Mouse (Mus musculus): ENCODE data around the gene Sox15. TPM values are rescaled to one million over a fixed set of nuclear protein-coding genes. Genes with fewer than 3 reads are reported as not detected.

The Sox15 gene
- polyA plus RNA-seq, 1 experiment from 2014 or later = not detected

DNA sequence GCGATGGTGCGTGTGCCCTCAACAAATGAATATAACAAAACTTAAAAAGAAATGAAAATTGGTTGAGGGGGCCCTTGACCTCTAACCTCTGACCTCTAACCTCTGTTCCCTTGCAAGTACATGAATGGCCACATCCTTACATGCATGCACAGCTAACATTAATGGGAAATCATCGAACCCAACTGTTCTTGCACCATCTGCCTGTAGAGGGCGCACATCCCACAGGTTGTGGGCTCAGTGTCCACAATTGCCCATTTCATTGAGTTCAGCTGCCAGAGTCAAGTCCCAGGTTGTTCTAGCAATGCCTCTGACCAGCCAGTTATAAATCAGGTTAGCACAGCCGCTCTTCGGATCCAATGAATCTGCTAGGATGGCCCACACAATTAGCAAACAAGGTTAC lies 26.8 kb upstream of the Sox15 start:
- no peak overlapping the region for H3K4me2 ChIP-seq (ENCODE audit: low read length)
- 37% methylated on average over 6 of the region's 6 CpGs for WGBS
- no peak overlapping the region for H3K9ac ChIP-seq (replicated peaks; ENCODE audit: low read length)
- no peaks in the 10 kb centered on the region for H3K27me3 ChIP-seq (ENCODE audit: control insufficient read depth, insufficient read depth, low read length)
- no peaks in the 10 kb centered on the region for H3K9me3 ChIP-seq (ENCODE audit: control insufficient read depth, low read length)
- ATAC-seq (ENCODE audit: low FRiP score, low TSS enrichment) (no peak), DNase-seq (peak; percentile 90)
- peaks cover 3% of the 10 kb centered on the region; the same call in 1 of the 2 replicates for H3K4me1 ChIP-seq (ENCODE audit: control insufficient read depth, insufficient read depth, low read length)
- no peak overlapping the region for H3K27ac ChIP-seq (replicated peaks; ENCODE audit: low read depth, low read length)
- no peak overlapping the region for H3K4me3 ChIP-seq (replicated peaks; ENCODE audit: low read depth, low read length)
- H3K36me3 ChIP-seq (ENCODE audit: control insufficient read depth, insufficient read depth, low read length) = no peaks in the 10 kb centered on the region

DNA sequence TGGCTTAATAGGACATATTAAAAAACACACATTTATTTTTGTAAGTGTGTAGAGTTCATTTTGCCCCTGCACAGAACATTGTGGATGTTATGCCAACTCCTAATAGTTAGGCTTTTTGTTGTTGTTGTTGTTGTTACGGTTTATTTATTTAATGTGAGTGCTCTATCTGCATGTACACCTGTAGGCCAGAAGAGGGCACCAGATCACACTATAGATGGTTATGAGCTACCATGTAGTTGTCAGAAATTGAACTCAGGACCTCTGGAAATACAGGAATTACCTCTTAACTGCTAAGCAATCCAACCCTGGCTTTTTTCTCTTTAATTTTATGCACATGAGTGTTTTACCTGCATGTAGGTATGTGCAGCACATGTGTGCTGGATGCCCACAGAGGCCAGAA lies 25.3 kb upstream of the Sox15 start:
- no peaks in the 10 kb centered on the region for H3K27me3 ChIP-seq (ENCODE audit: control insufficient read depth, insufficient read depth, low read length)
- no peaks in the 10 kb centered on the region for H3K9me3 ChIP-seq (ENCODE audit: control insufficient read depth, low read length)
- peaks cover 14% of the 10 kb centered on the region for H3K4me1 ChIP-seq (ENCODE audit: control insufficient read depth, insufficient read depth, low read length)
- ATAC-seq (ENCODE audit: low FRiP score, low TSS enrichment) (no peak), DNase-seq (peak; percentile 36)
- no peak overlapping the region for H3K4me3 ChIP-seq (replicated peaks; ENCODE audit: low read depth, low read length)
- no peak overlapping the region for H3K27ac ChIP-seq (replicated peaks; ENCODE audit: low read depth, low read length)
- H3K36me3 ChIP-seq (ENCODE audit: control insufficient read depth, insufficient read depth, low read length) = no peaks in the 10 kb centered on the region
- 71% methylated on average over 1 of the region's 1 CpGs for WGBS
- no peak overlapping the region for H3K4me2 ChIP-seq (ENCODE audit: low read length)
- no peak overlapping the region for H3K9ac ChIP-seq (replicated peaks; ENCODE audit: low read length)

- H3K4me1 ChIP-seq (ENCODE audit: control insufficient read depth, insufficient read depth, low read length) = peaks cover 23% of the 10 kb centered on the region
- H3K27ac ChIP-seq (replicated peaks; ENCODE audit: low read depth, low read length) = peak within 1 kb of the TSS; percentile 96
- peak within 1 kb of the TSS; percentile 99 for H3K4me3 ChIP-seq (replicated peaks; ENCODE audit: low read depth, low read length)
- peak; percentile 98 for ATAC-seq (ENCODE audit: low FRiP score, low TSS enrichment)
- peak within 1 kb of the TSS; percentile 94 for H3K9ac ChIP-seq (replicated peaks; ENCODE audit: low read length)
- WGBS = under 1% methylated on average over 51 of the region's 56 CpGs
- peak; percentile 100 for DNase-seq
- no peaks in the 10 kb centered on the region for H3K27me3 ChIP-seq (ENCODE audit: control insufficient read depth, insufficient read depth, low read length)
- H3K4me2 ChIP-seq (ENCODE audit: low read length) = peak within 1 kb of the TSS; percentile 57
- no peaks in the 10 kb centered on the region for H3K9me3 ChIP-seq (ENCODE audit: control insufficient read depth, low read length)
- peaks cover 3% of the 10 kb centered on the region; the same call in 1 of the 2 replicates for H3K36me3 ChIP-seq (ENCODE audit: control insufficient read depth, insufficient read depth, low read length)
These were observed 22.6 kb upstream of the Sox15 start, which contains the start of gene Fxr2 for GRCm38 (mm10) chr11:69632284-69633089. Gene Fxr2 (plus strand): TSS chr11:69632990.

DNA sequence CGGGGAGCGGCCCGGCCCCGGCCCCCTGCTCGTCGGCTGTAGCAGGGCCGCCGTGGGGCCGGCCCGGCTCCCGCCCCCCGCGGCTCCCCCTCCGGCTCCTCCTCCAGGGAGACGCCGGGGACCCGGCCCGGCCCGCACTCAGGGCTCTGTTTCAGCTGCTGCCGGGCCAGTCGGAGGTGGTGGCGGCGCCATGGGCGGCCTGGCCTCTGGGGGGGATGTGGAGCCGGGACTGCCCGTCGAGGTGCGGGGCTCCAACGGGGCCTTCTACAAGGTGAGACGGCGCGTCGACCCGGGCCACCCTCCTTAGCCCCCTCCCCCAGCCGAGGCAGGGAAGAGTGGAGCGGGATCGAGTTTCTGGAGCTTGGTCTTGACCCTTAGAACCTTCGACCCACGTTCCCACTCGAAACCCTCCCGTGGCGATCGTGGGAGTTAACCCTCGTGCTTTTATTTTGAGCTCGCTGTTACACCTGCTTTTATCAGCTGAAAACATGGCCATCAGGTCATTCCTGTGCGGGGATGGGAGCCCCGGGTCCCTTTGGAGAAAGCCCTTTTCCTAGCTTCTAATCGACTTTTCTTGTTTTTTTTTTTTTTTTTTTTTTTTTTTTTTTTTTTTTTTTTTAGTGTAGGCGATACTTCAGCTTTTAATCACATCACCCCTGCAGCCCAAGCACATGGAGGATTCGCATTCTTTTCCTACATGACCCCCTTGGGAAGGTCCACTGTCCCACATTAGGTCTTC lies 21.8 kb upstream of the Sox15 start:
- WGBS = under 1% methylated on average over 47 of the region's 50 CpGs
- DNase-seq = no peak
- ATAC-seq (ENCODE audit: low FRiP score, low TSS enrichment) = peak; percentile 66

DNA sequence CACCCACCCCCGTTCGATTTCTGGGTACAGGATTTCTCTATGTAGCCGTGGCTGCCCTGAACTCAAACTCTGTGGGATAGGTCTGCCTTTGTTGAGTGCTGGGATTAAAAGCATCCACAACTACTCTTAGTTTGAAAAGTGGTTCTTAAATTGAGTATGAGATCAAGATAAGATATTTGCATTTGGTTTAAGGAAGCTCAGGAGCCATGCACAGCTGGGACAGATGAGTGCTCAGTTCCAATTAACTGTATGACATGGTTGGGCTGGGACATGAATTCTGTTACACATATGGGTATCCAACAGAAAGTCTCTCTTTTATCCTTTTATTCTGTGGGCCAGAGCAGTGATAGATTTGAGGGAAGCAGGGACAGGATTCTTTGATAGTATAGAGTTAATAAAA lies 19.6 kb upstream of the Sox15 start:
- DNase-seq = no peak
- H3K27me3 ChIP-seq (ENCODE audit: control insufficient read depth, insufficient read depth, low read length) = no peaks in the 10 kb centered on the region
- H3K4me3 ChIP-seq (replicated peaks; ENCODE audit: low read depth, low read length) = no peak overlapping the region
- no peak overlapping the region for H3K27ac ChIP-seq (replicated peaks; ENCODE audit: low read depth, low read length)
- no peaks in the 10 kb centered on the region for H3K9me3 ChIP-seq (ENCODE audit: control insufficient read depth, low read length)
- 0 out of 2 replicates have a peak overlapping the region, but pooled peaks have one; percentile 16 for H3K9ac ChIP-seq (replicated peaks; ENCODE audit: low read length)
- H3K4me2 ChIP-seq (ENCODE audit: low read length) = peak overlapping the region; percentile 57
- H3K4me1 ChIP-seq (ENCODE audit: control insufficient read depth, insufficient read depth, low read length) = peaks cover 23% of the 10 kb centered on the region
- H3K36me3 ChIP-seq (ENCODE audit: control insufficient read depth, insufficient read depth, low read length) = peaks cover 25% of the 10 kb centered on the region
- WGBS = 88% methylated on average over 3 of the region's 3 CpGs
- no peak for ATAC-seq (ENCODE audit: low FRiP score, low TSS enrichment)

More for the DNA sequence above, 21.8 kb upstream of the Sox15 start:
- peak overlapping the region; percentile 99 for H3K4me3 ChIP-seq (replicated peaks; ENCODE audit: low read depth, low read length)
- no peaks in the 10 kb centered on the region for H3K9me3 ChIP-seq (ENCODE audit: control insufficient read depth, low read length)
- H3K4me1 ChIP-seq (ENCODE audit: control insufficient read depth, insufficient read depth, low read length) = peaks cover 23% of the 10 kb centered on the region
- peak overlapping the region; percentile 94 for H3K9ac ChIP-seq (replicated peaks; ENCODE audit: low read length)
- H3K27me3 ChIP-seq (ENCODE audit: control insufficient read depth, insufficient read depth, low read length) = no peaks in the 10 kb centered on the region
- H3K27ac ChIP-seq (replicated peaks; ENCODE audit: low read depth, low read length) = peak overlapping the region; percentile 96
- peak overlapping the region; percentile 57 for H3K4me2 ChIP-seq (ENCODE audit: low read length)
- H3K36me3 ChIP-seq (ENCODE audit: control insufficient read depth, insufficient read depth, low read length) = peaks cover 11% of the 10 kb centered on the region; the same call in 1 of the 2 replicates

- peaks cover 99% of the 10 kb centered on the region for H3K36me3 ChIP-seq (ENCODE audit: control insufficient read depth, insufficient read depth, low read length)
These were observed 9.3 kb upstream of the Sox15 start for GRCm38 (mm10) chr11:69645860-69646259.

GRCm38 (mm10) chr11:69653399-69653798 lies 1.7 kb upstream of the Sox15 start:
- H3K4me1 ChIP-seq (ENCODE audit: control insufficient read depth, insufficient read depth, low read length) = no peaks in the 10 kb centered on the region
- H3K9me3 ChIP-seq (ENCODE audit: control insufficient read depth, low read length) = no peaks in the 10 kb centered on the region
- H3K4me3 ChIP-seq (replicated peaks; ENCODE audit: low read depth, low read length) = no peak overlapping the region
- H3K27me3 ChIP-seq (ENCODE audit: control insufficient read depth, insufficient read depth, low read length) = no peaks in the 10 kb centered on the region
- H3K4me2 ChIP-seq (ENCODE audit: low read length) = no peak overlapping the region
- H3K9ac ChIP-seq (replicated peaks; ENCODE audit: low read length) = no peak overlapping the region
- H3K27ac ChIP-seq (replicated peaks; ENCODE audit: low read depth, low read length) = peak overlapping the region; percentile 32; the same call in 1 of the 2 replicates
- H3K36me3 ChIP-seq (ENCODE audit: control insufficient read depth, insufficient read depth, low read length) = peaks cover 84% of the 10 kb centered on the region
- 47% methylated on average over 5 of the region's 5 CpGs for WGBS
- ATAC-seq (ENCODE audit: low FRiP score, low TSS enrichment) (no peak), DNase-seq (peak; percentile 50)

More at GRCm38 (mm10) chr11:69645860-69646259, 9.3 kb upstream of the Sox15 start:
- Histone ChIP-seq H3K27me3 (ENCODE audit: control insufficient read depth, insufficient read depth, low read length) (no peaks in the 10 kb centered on the region), H3K9me3 (ENCODE audit: control insufficient read depth, low read length) (no peaks in the 10 kb centered on the region), H3K4me3 (replicated peaks; ENCODE audit: low read depth, low read length) (no peak overlapping the region), H3K9ac (replicated peaks; ENCODE audit: low read length) (no peak overlapping the region), H3K4me2 (ENCODE audit: low read length) (no peak overlapping the region), H3K27ac (replicated peaks; ENCODE audit: low read depth, low read length) (no peak overlapping the region), H3K4me1 (ENCODE audit: control insufficient read depth, insufficient read depth, low read length) (no peaks in the 10 kb centered on the region)
- WGBS = 96% methylated on average over 5 of the region's 5 CpGs
- no peak for DNase-seq
- no peak for ATAC-seq (ENCODE audit: low FRiP score, low TSS enrichment)

DNA sequence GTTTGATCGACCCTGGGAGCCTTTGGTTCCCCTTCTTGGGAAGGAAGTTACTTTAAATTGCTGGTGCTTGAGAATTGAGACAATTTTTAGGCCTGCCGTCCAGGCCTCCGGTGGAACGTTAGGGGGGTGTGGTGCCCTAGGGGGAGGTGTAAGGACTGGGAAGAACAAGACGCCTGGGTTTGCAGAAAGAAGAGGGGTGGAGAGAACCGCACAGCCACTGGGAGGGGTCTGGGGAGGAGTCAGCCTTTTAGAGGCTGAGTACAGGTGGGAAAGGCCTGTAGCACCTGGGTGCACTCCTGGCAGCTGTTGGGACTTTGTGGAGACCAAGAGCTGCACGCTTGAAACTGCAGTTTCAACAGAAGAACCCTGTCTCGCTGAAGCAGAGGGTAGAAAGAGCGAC lies 354 bp upstream of the Sox15 start:
- ATAC-seq (ENCODE audit: low FRiP score, low TSS enrichment) (no peak), DNase-seq (no peak)
- H3K4me3 ChIP-seq (replicated peaks; ENCODE audit: low read depth, low read length) = no peak overlapping the region
- no peak overlapping the region; the same call in 1 of the 2 replicates for H3K9ac ChIP-seq (replicated peaks; ENCODE audit: low read length)
- H3K9me3 ChIP-seq (ENCODE audit: control insufficient read depth, low read length) = no peaks in the 10 kb centered on the region
- 51% methylated on average over 9 of the region's 9 CpGs for WGBS
- H3K36me3 ChIP-seq (ENCODE audit: control insufficient read depth, insufficient read depth, low read length) = peaks cover 80% of the 10 kb centered on the region
- no peaks in the 10 kb centered on the region for H3K4me1 ChIP-seq (ENCODE audit: control insufficient read depth, insufficient read depth, low read length)
- no peak overlapping the region for H3K4me2 ChIP-seq (ENCODE audit: low read length)
- no peak overlapping the region for H3K27ac ChIP-seq (replicated peaks; ENCODE audit: low read depth, low read length)
- H3K27me3 ChIP-seq (ENCODE audit: control insufficient read depth, insufficient read depth, low read length) = no peaks in the 10 kb centered on the region

Measured in midbrain, embryonic 14.5 days (tissue).